Mouse (Mus musculus): ENCODE results near the gene Mpdz.

DNA sequence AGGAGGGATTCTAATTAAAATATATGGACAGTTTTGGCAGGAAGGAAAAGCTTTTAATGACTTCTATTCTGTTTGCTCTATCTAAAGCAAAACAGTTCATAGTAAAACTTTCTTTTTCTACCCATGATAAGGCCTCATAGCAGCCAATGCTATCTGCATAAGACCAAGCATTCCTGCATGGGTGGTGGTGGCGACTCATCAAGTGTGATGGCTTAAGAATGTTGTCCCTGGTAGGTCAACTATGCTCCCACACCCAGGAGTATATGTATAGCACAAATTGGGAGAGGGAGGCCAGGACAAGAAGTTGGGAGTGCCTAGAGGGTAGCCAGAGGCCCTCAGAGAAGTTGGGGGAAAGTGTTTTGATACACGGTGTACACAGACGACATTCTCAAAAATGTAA lies 140.6 kb downstream of the Mpdz start:
- no peak for TF ChIP-seq CTCF (IDR thresholded peaks at IDR 0.05; ENCODE audit: low read depth, low read length)
- no peak for TF ChIP-seq POLR2A (IDR thresholded peaks at IDR 0.05; ENCODE audit: borderline replicate concordance, low read depth, low read length)
